In the genomic region with DNA sequence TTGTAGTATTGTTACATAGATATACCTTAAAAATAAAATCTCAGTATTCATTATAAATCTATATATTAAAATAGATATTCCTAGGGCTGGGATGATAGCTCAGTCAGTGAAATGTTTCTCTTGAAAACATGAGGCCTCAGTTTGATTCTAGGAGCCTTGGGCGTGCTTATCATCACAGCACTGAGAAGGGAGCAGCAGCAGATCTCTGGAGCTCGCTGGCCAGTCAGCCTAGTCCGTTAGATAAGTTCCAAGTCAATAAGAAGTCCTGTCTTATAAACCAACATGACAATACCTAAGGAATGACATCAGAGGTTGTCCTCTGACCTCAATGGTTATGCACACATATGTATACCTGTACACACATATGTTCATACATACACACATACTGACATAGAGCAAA, we compare ENCODE assay signal across 17 mouse cellular contexts.
"Had no signal": no experiment of that assay in that cellular context is flagged by ENCODE, and none has a peak within 500 bp of the region (broad histone marks: within the 10 kb centered on the region; RNA-seq: fewer than 3 reads in every experiment).

No protein-coding gene starts in this region.

- DNase-seq: lung, adult 18-20 months; lung, postnatal 4 days; midbrain, embryonic 14.5 days; right cerebral cortex, postnatal 14 days; thymus, adult 2 months; thymus, postnatal 25 days; thymus, postnatal 4 days had no signal

- H3K4me2 ChIP-seq: limb, embryonic 15.5 days; lung, embryonic 15.5 days; midbrain, embryonic 12.5 days; neural tube, embryonic 12.5 days; stomach, embryonic 15.5 days had no signal

- H3K4me3 ChIP-seq: limb, embryonic 15.5 days; lung, embryonic 15.5 days; midbrain, embryonic 10.5 days; midbrain, embryonic 12.5 days; myocyte; neural tube, embryonic 12.5 days; stomach, embryonic 15.5 days had no signal

- H3K36me3 ChIP-seq: limb, embryonic 15.5 days; lung, embryonic 15.5 days; midbrain, embryonic 10.5 days; midbrain, embryonic 12.5 days; neural tube, embryonic 12.5 days; stomach, embryonic 15.5 days had no signal

- ATAC-seq: lung, postnatal 0 days; midbrain, embryonic 16.5 days had no signal

- H3K9me3 ChIP-seq: limb, embryonic 15.5 days; lung, embryonic 15.5 days; midbrain, embryonic 10.5 days; midbrain, embryonic 12.5 days; neural tube, embryonic 12.5 days; stomach, embryonic 15.5 days had no signal

- H3K9ac ChIP-seq: limb, embryonic 15.5 days; lung, embryonic 15.5 days; midbrain, embryonic 12.5 days; neural tube, embryonic 12.5 days; stomach, embryonic 15.5 days had no signal

- H3K27ac ChIP-seq: limb, embryonic 15.5 days; lung, embryonic 15.5 days; midbrain, embryonic 10.5 days; midbrain, embryonic 12.5 days; neural tube, embryonic 12.5 days; stomach, embryonic 15.5 days; stomach, postnatal 0 days had no signal

- H3K4me1 ChIP-seq: limb, embryonic 15.5 days; lung, embryonic 15.5 days; midbrain, embryonic 10.5 days; neural tube, embryonic 12.5 days; stomach, embryonic 15.5 days had no signal

- H3K27me3 ChIP-seq: limb, embryonic 15.5 days; lung, embryonic 15.5 days; midbrain, embryonic 12.5 days; neural tube, embryonic 12.5 days; stomach, embryonic 15.5 days had no signal
